Comparison of ENCODE assay signal across 22 mouse cellular contexts in genomic region chr2:70404301-70404700, GRCm38 (mm10).
A peak's percentile ranks its signal among the peaks of the same experiment; 100 is the strongest.
DNase-seq lines count a peak whose midpoint lies in the region; ATAC-seq and TF ChIP-seq lines count a peak whose summit lies in the region.
"Had no signal": no experiment of that assay in that cellular context is flagged by ENCODE, and none has a peak within 500 bp of the region (broad histone marks: within the 10 kb centered on the region; RNA-seq: fewer than 3 reads in every experiment).

No protein-coding gene starts in this region.

- no peaks in the 10 kb centered on the region for H3K9me3 ChIP-seq in embryonic facial prominence, embryonic 11.5 days (replicated peaks; ENCODE audit: control insufficient read depth, low read length)
- no peaks in the 10 kb centered on the region for H3K9me3 ChIP-seq in embryonic facial prominence, embryonic 10.5 days
- no peaks in the 10 kb centered on the region for H3K9me3 ChIP-seq in intestine, embryonic 14.5 days (ENCODE audit: control insufficient read depth, low read length)
- H3K9me3 ChIP-seq in intestine, postnatal 0 days (ENCODE audit: control insufficient read depth): no peaks in the 10 kb centered on the region
- H3K9me3 ChIP-seq: embryonic facial prominence, embryonic 12.5 days; forebrain, embryonic 15.5 days; G1E had no signal

- DNase-seq in embryonic facial prominence, embryonic 11.5 days (ENCODE audit: low spot score): peak; percentile 50
- DNase-seq in embryonic facial prominence, embryonic 10.5 days (ENCODE audit: low spot score): no peak
- DNase-seq in heart, adult 11 months: peak; percentile 41
- no peak for DNase-seq in heart, adult 8-10 months (ENCODE audit: low spot score)
- DNase-seq in intestine, embryonic 14.5 days (ENCODE audit: low spot score): no peak
- peak; percentile 17 for DNase-seq in Muller cell, postnatal 12 days (ENCODE audit: inconsistent ontology term)
- DNase-seq: adrenal gland, adult 2 months; adrenal gland, postnatal 10 days; adrenal gland, postnatal 25 days; B cell, adult 2 months; cerebellum, adult 11-12 months; cerebellum, adult 2 months; cerebellum, adult 9-10 months; cerebellum, postnatal 10 days; cerebellum, postnatal 25 days; forebrain, postnatal 0 days had no signal

- H3K27ac ChIP-seq in embryonic facial prominence, embryonic 11.5 days (replicated peaks; ENCODE audit: low read depth, low read length): no peak overlapping the region
- H3K27ac ChIP-seq in embryonic facial prominence, embryonic 10.5 days (replicated peaks): no peak overlapping the region
- no peak overlapping the region for H3K27ac ChIP-seq in intestine, embryonic 14.5 days (ENCODE audit: low read depth)
- no peak overlapping the region for H3K27ac ChIP-seq in intestine, postnatal 0 days (ENCODE audit: low read depth, low read length)
- H3K27ac ChIP-seq: embryonic facial prominence, embryonic 12.5 days; forebrain, embryonic 15.5 days had no signal

- H3K4me1 ChIP-seq in embryonic facial prominence, embryonic 11.5 days (ENCODE audit: control insufficient read depth, insufficient read depth, low read length): no peaks in the 10 kb centered on the region
- peaks cover 42% of the 10 kb centered on the region for H3K4me1 ChIP-seq in embryonic facial prominence, embryonic 10.5 days
- H3K4me1 ChIP-seq in intestine, embryonic 14.5 days (replicated peaks; ENCODE audit: control insufficient read depth, insufficient read depth, low read length): no peaks in the 10 kb centered on the region
- no peaks in the 10 kb centered on the region for H3K4me1 ChIP-seq in intestine, postnatal 0 days (replicated peaks; ENCODE audit: control insufficient read depth, insufficient read depth, low read length)

- no peak overlapping the region for H3K9ac ChIP-seq in embryonic facial prominence, embryonic 11.5 days (replicated peaks; ENCODE audit: low read length)
- no peak overlapping the region for H3K9ac ChIP-seq in intestine, embryonic 14.5 days (ENCODE audit: low read length)
- no peak overlapping the region for H3K9ac ChIP-seq in intestine, postnatal 0 days (ENCODE audit: low read depth, low read length)
- H3K9ac ChIP-seq: embryonic facial prominence, embryonic 12.5 days; forebrain, embryonic 15.5 days; forebrain, postnatal 0 days had no signal

- H3K27me3 ChIP-seq in embryonic facial prominence, embryonic 11.5 days (ENCODE audit: control insufficient read depth, insufficient read depth, low read length): no peaks in the 10 kb centered on the region
- no peaks in the 10 kb centered on the region for H3K27me3 ChIP-seq in embryonic facial prominence, embryonic 10.5 days (replicated peaks; ENCODE audit: low read depth, poor library complexity, severe bottlenecking)
- no peaks in the 10 kb centered on the region for H3K27me3 ChIP-seq in intestine, embryonic 14.5 days (replicated peaks; ENCODE audit: control insufficient read depth, insufficient read depth, low read length)
- H3K27me3 ChIP-seq in intestine, postnatal 0 days (replicated peaks; ENCODE audit: control insufficient read depth, insufficient read depth, low read length): no peaks in the 10 kb centered on the region
- H3K27me3 ChIP-seq: CH12.LX; embryonic facial prominence, embryonic 12.5 days; forebrain, embryonic 15.5 days had no signal

- H3K4me3 ChIP-seq in embryonic facial prominence, embryonic 11.5 days (ENCODE audit: low read depth, low read length): no peak overlapping the region
- H3K4me3 ChIP-seq in embryonic facial prominence, embryonic 10.5 days: no peak overlapping the region
- H3K4me3 ChIP-seq in intestine, embryonic 14.5 days (ENCODE audit: low read depth, low read length): no peak overlapping the region
- no peak overlapping the region for H3K4me3 ChIP-seq in intestine, postnatal 0 days (ENCODE audit: low read depth, low read length)
- H3K4me3 ChIP-seq: embryonic facial prominence, embryonic 12.5 days; forebrain, embryonic 15.5 days had no signal

- TF ChIP-seq CTCF in intestine, postnatal 0 days (IDR thresholded peaks at IDR 0.05; ENCODE audit: low read depth): no peak

- 21% methylated on average over 2 of the region's 2 CpGs for WGBS in embryonic facial prominence, embryonic 11.5 days
- 41% methylated on average over 2 of the region's 2 CpGs for WGBS in embryonic facial prominence, embryonic 10.5 days
- WGBS in intestine, embryonic 14.5 days: 51% methylated on average over 2 of the region's 2 CpGs
- WGBS in intestine, postnatal 0 days: 62% methylated on average over 2 of the region's 2 CpGs

- H3K36me3 ChIP-seq in embryonic facial prominence, embryonic 11.5 days (replicated peaks; ENCODE audit: control insufficient read depth, insufficient read depth, low read depth, low read length): no peaks in the 10 kb centered on the region
- H3K36me3 ChIP-seq in embryonic facial prominence, embryonic 10.5 days (replicated peaks): no peaks in the 10 kb centered on the region
- no peaks in the 10 kb centered on the region for H3K36me3 ChIP-seq in intestine, embryonic 14.5 days (ENCODE audit: control insufficient read depth, insufficient read depth, low read length)
- H3K36me3 ChIP-seq in intestine, postnatal 0 days (ENCODE audit: control insufficient read depth, insufficient read depth): no peaks in the 10 kb centered on the region
- H3K36me3 ChIP-seq: embryonic facial prominence, embryonic 12.5 days; forebrain, embryonic 15.5 days; G1E had no signal

- H3K4me2 ChIP-seq in embryonic facial prominence, embryonic 11.5 days (ENCODE audit: low read depth, low read length): no peak overlapping the region
- H3K4me2 ChIP-seq in intestine, embryonic 14.5 days (ENCODE audit: low read length): no peak overlapping the region
- no peak overlapping the region for H3K4me2 ChIP-seq in intestine, postnatal 0 days (replicated peaks; ENCODE audit: low read depth)
- H3K4me2 ChIP-seq: embryonic facial prominence, embryonic 12.5 days; forebrain, embryonic 15.5 days had no signal

- ATAC-seq in embryonic facial prominence, embryonic 11.5 days (replicated peaks; ENCODE audit: insufficient number of reproducible peaks, low FRiP score, low TSS enrichment, low read depth): no peak
- ATAC-seq in intestine, embryonic 14.5 days (replicated peaks; ENCODE audit: low FRiP score, low TSS enrichment, low read depth): 0 out of 2 replicates have a peak, but pooled peaks have one; percentile 36
- ATAC-seq in intestine, postnatal 0 days: no peak
- ATAC-seq: CD4-positive, CD25-positive, alpha-beta regulatory T cell, adult 4 months; forebrain, embryonic 15.5 days; forebrain, postnatal 0 days had no signal

Comparison
In these comparisons a context has a peak if more than half of its experiments do, and no peak if none do; other contexts are left out.
1. DNase-seq: peak in embryonic facial prominence, embryonic 11.5 days (single experiment), heart, adult 11 months (single experiment) and Muller cell, postnatal 12 days (single experiment); none in embryonic facial prominence, embryonic 10.5 days (single experiment), heart, adult 8-10 months (single experiment) and intestine, embryonic 14.5 days (single experiment).